Mouse (Mus musculus): Measurements from ENCODE around the gene Pcsk7.

Pcsk7 gene

DNA sequence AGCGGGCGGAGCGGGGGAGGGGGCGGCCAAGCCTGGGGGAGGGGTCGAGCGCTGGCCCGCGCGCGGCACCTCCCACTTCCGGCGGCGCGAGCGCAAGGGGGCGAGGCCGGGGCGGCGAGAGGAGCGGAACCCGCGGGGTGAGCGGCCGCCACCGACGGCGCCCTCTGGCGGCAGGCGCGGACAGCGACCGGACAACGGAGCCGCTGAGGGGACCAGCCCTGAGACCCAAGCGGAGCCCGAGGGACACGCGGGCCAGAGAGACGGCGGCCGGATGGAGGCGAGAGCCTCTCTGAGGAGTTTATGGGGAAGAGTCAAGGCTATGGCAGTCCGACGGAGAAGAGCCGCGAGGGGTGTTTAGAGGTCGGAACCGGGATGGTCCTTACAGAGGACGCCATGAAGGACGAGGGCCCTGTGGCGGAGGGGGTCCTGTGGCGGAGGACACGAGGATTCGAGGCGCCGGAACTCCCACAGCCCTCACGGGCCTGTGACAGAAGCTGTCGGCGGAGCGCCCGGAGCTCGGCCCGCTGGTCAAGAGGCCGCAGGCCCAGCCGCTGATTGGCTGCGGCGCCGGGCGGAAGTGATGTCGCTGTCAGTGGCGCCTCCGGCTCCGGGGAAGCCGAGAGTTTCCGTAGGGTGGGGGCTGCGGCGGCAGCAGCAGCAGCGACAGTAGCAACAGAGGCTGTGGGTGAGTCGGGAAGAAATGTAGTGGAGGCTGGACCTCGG is at the start of gene Pcsk7, which contains the start of gene Rnf214:
Gene Pcsk7, plus strand, starts transcription at position 143 of the 723 bp plus-strand sequence.
Gene Rnf214, minus strand, starts transcription at position 557 of the 723 bp plus-strand sequence.
- peak; percentile 94 for DNase-seq

- DNase-seq, result no peak
Measured at GRCm38 (mm10) chr9:45859364-45859763, 46.9 kb upstream of the Pcsk7 start.

- DNase-seq, result no peak
Measured at GRCm38 (mm10) chr9:45861813-45862212, 44.5 kb upstream of the Pcsk7 start.

DNA sequence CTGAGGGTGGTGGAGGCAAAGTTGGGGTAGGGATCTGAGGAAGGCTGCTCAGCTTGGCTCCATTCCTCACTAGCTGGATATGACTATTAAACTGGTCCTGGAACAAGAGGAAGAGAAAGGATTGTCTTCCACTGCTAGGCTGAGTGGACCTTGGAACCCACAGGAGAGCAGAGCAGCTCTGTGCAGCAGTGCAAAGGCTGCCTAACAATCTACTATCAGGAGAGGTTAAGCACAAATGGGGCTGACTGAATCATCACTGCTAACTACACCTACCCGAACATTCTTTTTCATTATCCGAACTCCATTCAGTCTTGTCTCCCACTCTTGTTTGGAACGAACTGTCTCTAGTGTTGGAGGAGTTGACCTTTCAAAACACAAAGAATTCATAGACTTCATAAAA is 37.1 kb upstream of the Pcsk7 start:
- DNase-seq, result no peak

GRCm38 (mm10) chr9:45870265-45870664 is 36.0 kb upstream of the Pcsk7 start:
- DNase-seq, result no peak

DNA sequence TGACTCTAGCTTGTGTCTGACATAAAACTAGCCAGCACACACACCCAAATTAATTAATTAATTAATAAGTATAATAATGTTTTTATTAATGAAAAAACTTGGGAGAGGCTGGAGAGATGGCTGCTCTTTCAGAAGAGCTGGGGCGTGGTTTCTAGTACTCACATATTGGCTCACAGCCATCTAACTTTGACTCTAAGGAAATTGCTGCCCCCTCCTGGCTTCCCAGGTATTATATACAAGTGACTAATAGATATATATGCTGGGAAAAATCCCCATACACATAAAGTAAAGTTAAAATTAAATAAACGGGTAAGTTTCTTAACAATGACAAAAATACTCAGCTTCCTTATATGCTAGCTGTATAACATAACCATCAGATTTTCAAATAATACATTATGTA is 28.4 kb upstream of the Pcsk7 start:
- peak; percentile 46 for DNase-seq

DNA sequence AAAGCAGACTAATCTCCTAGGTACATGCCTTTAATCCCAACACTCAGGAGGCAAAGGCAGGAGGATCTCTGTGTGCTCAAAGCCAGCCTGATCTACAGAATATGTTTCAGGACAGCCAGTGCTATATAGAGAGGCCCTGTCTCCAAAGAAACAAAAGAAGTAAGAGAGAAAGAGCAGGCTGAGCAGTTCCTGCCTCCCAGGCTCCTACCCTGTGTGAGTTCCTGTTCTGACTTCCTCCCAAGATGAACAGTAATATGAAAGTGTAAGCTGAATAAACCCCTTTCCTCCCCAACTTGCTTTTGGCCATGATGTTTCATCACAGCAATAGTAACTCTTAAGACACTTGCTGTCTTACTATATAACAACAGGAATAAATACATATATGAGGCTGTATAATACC is 12.6 kb upstream of the Pcsk7 start:
- DNase-seq, result no peak

GRCm38 (mm10) chr9:45905196-45905595 is 1.1 kb upstream of the Pcsk7 start:
- DNase-seq, result no peak

DNA sequence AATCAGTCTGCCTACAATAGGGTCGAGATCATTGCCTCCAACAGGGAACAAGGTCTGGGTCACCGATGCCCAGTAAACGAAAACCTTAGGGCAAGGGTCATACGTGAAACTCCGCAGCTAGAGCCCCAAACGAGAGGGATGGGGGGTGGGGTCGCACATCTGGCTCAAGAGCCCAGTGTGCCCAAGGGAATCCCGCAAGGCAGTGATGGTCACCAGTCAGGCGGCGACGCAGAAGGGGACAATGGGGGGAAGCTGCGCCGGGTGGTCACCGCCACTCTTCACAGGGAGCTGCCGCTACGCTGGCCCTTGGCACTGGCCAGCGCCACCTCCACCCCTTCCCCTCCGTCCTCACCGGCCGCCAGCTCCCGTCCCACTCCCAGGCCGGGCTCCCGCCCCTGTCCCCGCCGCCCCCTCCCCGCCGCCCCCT is 473 bp upstream of the Pcsk7 start:
- DNase-seq, result peak; percentile 57

- DNase-seq, result no peak
Measured at GRCm38 (mm10) chr9:45907078-45907428, 756 bp downstream of the Pcsk7 start.

- no peak for DNase-seq
Measured at GRCm38 (mm10) chr9:45910995-45911394, 4.7 kb downstream of the Pcsk7 start.

DNA sequence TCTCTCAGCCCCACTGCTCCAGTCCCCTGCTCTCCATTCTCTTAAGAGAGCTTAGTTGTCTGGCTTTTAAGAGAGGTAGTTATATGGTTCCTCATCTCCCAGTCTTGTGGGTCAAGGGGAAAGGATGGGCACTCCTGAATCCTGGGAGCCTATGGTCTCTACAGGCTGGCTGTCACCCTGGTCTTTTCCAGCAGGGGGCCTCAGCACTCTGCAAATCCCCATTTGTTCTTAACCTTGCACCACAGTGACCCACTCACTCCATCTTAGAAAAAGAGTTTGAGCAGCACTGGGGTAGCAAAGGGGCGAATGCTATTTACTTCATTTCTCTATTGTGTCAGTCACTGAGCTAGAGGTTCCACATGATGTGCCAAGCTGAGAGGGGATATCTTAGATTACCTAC is 5.4 kb downstream of the Pcsk7 start:
- DNase-seq, result peak; percentile 56

- DNase-seq, result no peak
Measured at GRCm38 (mm10) chr9:45915659-45916058, 9.4 kb downstream of the Pcsk7 start.

DNA sequence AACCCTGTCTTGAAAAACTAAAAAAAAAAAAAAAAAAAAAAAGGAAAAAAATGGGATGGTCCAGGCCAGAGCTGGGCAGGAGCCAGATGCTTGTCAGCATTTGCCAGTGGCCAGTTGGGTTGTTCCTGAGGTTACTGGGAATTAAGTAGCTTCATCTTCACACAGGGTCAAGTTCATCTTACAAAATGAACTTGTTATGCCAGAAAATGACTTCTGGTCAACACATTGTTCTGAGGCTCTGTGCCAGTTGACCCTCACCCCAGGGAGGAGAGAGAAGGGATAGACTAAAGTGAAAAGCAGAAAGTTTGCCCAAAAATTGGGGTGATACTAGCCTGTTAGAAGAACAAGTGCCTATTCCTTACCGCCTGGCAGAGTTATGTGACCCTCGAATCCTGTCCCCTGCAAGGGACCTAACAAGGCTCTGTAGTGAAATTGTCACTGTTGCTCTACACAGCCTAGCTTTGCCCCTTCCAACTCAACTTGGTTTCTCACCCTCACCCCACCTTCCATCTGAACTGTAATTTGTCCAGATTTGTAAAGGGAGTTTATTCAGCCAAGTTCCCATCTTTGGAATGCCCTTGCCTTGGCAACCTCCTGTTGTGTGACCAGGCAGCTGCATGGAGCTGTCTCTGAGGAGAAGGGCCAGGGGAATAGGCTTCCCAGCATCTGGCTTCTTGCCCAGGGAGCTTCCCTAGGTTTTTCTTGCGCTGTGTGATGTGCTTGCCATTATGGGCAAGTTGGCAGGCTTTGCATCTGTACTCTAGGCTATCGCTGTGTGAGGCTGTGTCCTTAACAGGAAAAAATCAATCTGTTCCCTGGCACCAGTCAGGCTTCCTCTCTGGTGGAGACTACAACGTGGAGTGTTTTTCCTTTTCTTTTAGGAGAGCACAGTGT is 11.0 kb downstream of the Pcsk7 start:
- DNase-seq, result no peak

- DNase-seq, result no peak
Measured at GRCm38 (mm10) chr9:45919895-45920294, 13.6 kb downstream of the Pcsk7 start.

DNA sequence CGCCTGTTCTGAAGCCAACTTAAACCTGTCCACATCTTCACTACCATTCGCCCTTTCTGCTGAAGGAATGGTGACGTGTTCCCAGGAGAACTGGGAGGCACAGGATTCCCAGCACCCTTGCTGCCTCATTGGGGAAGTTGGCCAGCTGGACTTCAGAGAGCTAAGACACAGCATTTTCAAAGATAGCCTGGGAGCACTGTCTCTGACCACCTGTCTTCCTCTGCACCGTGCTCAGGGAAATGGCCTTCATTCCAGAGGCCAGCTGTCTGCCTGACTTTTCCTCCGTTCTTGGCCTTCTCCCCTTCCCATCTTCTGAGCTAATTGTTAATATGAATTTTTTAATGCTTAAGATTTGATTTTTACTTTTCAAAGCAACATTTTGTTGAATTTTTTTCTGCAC is 23.0 kb downstream of the Pcsk7 start:
- no peak for DNase-seq

DNA sequence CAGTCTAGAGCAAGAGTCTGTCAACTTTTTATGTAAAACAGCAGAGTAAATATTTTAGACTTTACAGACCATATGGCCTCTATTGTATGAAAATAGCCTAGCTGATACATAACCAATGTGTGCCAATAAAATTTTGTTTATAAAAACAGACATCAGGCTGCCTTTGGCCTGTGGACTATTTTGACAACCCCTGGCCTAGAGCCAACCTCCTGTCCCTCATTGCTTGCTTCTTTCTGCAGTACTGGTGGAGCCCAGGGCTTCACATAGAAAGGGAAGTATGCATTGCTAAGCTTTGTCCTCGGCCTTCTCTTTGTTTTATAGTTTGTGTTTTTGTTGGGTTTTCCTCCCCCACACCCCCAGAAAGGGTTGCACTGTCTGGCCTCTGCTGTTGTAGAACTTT is 25.7 kb downstream of the Pcsk7 start:
- no peak for DNase-seq

DNA sequence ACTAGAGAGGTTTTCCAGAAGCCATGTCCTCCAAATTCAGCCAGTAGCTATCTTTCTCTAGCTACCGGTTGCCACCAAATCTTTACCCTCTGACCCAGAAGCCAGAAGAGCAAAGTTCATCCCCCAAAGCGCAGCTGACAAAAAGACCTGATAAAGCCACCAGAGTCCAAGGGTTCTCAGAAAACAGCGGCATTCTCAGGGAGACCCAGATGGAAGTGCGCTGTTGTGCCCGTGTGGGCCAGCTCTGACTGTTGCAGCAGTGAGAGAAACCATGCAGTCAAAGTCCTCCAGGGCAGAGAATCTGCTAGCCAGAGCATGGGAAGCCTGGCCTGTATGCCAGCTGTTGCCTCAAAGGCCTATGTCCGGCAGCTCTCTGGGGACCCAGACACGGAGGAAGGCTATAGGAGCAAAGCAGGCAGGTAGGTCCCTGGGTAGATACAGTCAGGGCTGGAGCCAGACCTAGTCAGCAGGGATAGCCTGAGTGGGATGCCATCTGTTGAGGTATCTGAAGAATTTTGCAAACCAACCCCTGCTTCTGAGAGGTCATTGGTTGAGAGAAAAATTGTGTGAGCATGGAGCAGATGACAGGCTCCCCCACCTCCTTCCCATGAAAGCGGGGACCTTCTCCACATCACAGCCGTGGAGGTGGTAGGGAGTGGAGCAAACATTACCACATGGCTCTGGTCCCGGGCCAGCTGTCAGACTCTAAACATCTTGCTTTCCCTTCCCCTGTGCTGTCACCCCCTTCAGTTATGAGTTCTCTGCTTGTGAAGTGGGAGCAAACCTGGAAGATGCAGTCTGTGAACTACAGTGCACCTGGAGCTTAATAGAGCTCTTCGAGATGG is 26.5 kb downstream of the Pcsk7 start:
- no peak for DNase-seq

DNA sequence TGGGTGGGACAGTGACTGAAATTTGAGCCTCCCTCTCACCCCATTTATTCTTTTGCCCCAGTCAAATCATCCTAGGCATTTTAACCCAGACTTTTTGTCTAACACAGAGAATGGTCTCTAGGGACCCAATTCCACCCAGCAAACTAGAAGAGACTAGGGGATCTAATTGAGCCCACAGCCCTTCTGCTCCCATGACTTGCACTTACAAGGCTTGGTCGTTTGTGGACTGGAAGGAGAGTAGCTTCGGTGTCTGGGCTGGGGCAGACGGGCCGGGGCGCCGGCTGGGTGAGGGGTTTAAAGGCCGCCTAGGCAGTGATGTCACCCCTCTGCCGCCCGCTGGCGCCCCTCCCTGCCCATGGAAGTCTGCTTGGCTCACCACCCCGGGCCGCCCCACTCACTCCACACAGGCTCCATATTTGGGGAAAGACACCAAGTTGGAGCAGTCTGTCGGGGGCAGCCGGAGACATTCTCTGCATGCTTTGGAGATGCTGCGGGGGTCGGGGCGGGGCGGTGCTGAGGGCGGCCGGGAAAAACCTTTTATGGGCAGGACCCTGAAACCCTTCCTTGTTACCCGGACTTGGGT is 29.4 kb downstream of the Pcsk7 start, which contains the start of gene Tagln:
Gene Tagln, minus strand, starts transcription at position 431 of the 583 bp plus-strand sequence.
- DNase-seq, result peak; percentile 54

- DNase-seq, result peak; percentile 80
Measured at GRCm38 (mm10) chr9:45936883-45937282, 30.6 kb downstream of the Pcsk7 start.

- no peak for DNase-seq
Measured at GRCm38 (mm10) chr9:45938088-45938487, 31.8 kb downstream of the Pcsk7 start.

DNA sequence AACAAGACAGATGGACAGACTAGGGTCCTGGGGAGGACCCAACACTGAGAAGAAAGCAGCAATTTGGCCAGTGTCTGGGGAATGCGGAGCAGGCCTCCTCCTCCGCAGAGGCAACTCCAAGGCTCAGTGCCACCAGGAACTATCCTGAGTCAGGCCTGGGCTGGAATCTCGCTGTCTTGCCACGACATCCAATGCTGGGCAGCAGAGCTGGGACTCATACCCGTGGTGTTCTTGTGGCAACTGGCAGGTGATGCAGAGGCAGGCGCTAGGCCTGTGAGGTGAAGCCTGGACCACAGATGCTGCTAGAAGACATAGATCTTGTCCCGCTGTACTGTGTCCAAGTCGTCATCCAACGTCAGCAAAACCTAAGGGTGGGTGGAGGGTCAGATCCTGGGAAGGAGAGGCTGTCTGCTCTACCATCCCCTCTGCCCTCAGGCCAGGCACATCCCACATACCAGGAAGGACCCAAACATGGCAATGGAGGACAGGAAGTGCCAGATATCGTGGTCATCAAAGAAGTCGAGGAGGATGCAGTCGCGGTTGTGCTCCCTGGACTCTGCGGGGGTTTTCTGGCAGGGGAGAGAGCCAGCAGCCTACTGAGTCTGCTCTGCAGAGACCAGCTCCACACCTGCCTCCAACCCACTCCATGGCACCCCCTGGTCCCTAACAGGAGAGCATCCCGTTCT is 32.8 kb downstream of the Pcsk7 start:
- DNase-seq, result no peak

Measured in embryo, embryonic 11 days (tissue).